Mouse (Mus musculus): ENCODE results near the gene Zfp212.

DNA sequence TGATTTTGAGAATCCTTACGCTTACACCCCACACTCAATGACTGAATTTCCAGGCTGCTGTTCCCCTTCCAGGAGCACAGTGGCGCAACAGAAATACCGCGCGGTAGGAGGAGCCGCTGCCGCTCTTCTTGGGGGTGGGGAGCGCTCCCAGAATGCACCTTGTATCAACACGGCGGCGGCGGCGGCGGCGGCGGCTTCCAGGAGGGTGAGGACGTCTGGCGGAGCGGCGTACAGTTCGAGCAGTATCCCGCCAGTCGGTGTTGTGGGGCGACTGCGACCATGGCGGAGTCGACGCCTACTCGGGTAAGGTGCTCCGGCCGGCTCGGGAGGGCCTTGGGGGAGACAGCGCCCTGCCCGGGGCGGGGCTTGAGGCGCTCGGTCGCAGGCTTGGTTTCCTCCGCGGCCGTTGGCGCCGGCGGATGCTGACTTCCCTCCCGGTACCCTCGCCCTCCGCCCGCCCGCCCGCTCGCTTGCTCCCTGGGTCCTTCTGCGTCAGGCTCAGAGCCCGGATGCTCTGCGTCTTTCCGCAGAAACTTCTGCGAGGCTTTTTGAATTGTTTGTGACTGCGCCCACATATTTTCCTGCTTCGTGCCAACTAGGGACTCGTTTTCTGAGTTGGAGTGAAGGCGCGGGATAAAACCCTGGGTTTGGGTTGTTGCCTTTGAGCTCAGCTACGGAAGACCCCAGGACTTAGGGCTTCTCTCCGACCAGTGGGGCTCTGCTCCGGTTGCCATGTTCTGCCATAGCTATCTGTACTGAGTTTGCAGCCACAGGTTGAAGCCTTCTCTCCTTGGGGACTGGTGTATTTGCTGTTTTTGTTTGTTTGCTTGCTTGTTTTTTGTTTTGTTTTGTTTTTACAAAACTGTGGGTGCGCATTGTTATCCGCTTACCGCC is at the start of gene Zfp212:
- TF ChIP-seq CTCF (IDR thresholded peaks at IDR 0.05; ENCODE audit: borderline replicate concordance, extremely low read depth, insufficient read depth, insufficient read length): peak; percentile 56; the same call in 1 of the 2 replicates
- TF ChIP-seq POLR2A (IDR thresholded peaks at IDR 0.05; ENCODE audit: borderline replicate concordance, extremely low read depth, insufficient read depth, insufficient read length, poor library complexity, severe bottlenecking): peak; percentile 44; the same call in 1 of the 2 replicates

Data from brain, embryonic 14.5 days (tissue).